Mouse (Mus musculus): ENCODE results near the gene Lrba. TPM values are rescaled to one million over a fixed set of nuclear protein-coding genes. Genes with fewer than 3 reads are reported as not detected.

Lrba gene
- total RNA-seq, 2 experiments from 2014 or later, result 17.0 to 18.4 TPM

DNA sequence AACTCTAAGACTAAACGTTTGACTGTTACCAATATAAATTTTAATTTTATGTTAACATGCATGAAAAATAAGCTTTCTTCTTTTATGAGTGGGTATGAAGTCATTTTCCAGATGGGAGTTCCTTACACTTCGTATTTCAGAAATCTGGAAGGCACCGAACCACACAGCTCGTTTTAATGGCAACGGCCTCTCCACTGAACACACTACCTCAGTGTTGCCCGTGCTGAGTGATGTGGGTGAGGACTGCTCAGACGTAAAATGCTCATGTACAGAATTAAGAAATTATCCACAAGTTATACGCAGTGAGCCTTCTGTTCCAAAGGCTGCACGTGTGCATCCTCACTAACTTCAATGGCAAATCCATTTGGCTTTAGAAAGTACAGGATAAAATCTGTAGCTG is 582.4 kb downstream of the Lrba start:
- intact Hi-C loops (cut with DNase I; ENCODE audit: low total_unique reads), result no loop called here

DNA sequence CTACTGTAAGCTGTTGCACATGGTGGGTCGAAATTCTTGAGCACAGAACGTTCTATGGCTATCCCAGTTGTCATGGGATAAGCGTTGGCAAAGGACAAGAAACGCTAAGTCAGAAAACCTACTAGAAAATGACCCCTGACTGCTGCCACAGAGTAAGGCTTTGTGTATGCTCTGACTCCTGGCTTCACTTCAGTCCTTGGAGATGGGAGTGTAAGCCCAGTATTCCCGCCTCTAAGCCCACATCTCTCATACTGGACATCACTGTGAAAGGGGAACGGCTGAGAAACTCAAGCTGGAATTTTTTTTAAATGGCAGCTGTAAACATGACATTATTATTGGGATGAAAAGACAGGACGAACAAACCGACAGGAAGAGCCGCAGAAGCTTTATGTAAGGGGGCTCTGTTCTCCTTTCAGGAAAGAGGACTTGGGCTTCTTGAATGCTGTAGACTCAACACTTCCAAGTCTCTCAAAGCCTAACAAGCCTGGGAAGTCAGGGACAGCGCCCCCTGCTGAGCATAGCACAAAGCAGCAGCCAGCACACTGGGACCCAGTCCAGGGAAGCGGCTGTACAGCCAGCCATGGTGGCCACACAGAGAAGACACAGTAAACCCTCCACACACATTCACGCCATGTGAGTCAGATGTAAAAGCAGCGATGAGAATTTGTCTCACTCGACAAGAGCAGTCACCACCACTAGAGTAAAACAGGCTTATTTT is 583.4 kb downstream of the Lrba start:
- DNase-seq, result peak; percentile 26
- intact Hi-C loops (cut with DNase I; ENCODE audit: low total_unique reads), result no loop called here

More for the DNA sequence above, 582.4 kb downstream of the Lrba start:
- no peak for DNase-seq

DNA sequence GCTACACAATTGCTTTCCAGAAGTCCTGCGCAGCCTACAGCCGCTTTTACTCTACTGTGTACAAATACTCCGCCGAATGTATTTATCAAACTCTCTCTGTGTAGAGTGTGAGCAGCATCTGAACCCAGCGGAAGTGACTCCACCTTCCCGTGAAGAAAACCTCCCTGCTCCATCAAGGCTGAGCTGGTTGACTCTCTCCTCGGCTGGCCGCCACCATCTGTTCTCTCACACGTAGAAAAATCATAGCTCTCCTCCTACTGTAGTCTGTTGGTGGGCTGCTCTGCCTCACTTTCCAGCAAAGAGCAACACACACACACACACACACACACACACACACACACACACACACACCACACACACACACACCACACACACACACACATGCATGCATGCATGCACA is 584.7 kb downstream of the Lrba start:
- DNase-seq, result no peak
- intact Hi-C loops (cut with DNase I; ENCODE audit: low total_unique reads), result no loop called here

DNA sequence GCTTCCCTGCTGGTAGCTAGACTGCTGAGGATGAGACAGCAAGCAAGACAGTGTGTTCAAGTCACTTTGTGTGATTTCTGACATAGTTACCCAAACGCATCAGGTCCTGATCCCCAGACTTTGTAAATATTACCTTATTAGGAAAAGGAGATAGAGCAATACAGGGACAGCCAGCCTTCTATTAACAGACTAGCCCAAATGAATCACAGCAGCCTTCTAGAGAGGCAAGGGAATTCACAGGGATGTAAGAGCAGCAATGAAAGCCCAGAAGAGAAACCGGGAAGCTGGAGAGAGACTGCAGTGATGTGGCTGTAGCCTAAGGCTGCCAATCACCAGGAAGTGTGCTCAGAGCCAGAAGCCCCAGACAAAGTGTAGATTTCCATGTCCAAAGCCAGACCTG is 585.2 kb downstream of the Lrba start:
- intact Hi-C loops (cut with DNase I; ENCODE audit: low total_unique reads), result no loop called here
- no peak for DNase-seq

DNA sequence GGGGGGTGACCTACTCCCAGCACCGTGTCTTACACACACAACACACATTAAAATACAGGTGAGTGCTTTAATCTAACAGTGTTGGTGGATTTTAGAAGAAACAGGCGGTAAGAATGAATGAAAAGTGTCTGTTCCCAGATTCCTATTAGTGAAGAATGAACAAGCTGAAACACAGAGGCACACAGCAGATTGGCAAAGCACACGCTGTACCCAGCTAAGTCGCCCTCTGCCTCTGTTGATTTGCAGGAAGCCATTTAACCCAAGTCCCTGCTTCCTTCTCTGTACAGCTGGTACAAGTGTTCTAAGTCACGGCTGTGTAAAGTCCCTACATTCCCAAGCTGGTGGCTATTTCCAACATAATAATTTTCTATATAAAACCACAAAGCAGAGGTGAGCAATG is 586.4 kb downstream of the Lrba start:
- DNase-seq, result no peak
- intact Hi-C loops (cut with DNase I; ENCODE audit: low total_unique reads), result no loop called here

DNA sequence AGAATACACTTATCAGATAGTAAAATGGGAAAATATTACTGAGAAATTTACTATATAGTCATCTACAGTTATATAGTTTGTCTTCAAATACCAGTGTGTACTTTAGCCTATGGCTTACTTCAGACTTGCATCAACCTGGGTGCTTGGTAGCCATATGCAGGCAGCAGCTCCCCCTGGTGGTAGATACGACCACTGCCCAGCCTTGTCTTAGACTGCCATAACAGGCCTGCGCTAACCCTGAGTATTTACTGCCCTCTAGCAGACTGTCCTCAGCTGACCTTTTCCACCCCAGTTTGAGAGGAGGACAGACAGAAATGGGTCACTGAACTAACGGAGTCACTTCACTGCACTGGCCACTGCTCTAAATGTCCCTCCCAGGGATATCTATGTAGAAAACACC is 588.2 kb downstream of the Lrba start:
- intact Hi-C loops (cut with DNase I; ENCODE audit: low total_unique reads), result no loop called here

DNA sequence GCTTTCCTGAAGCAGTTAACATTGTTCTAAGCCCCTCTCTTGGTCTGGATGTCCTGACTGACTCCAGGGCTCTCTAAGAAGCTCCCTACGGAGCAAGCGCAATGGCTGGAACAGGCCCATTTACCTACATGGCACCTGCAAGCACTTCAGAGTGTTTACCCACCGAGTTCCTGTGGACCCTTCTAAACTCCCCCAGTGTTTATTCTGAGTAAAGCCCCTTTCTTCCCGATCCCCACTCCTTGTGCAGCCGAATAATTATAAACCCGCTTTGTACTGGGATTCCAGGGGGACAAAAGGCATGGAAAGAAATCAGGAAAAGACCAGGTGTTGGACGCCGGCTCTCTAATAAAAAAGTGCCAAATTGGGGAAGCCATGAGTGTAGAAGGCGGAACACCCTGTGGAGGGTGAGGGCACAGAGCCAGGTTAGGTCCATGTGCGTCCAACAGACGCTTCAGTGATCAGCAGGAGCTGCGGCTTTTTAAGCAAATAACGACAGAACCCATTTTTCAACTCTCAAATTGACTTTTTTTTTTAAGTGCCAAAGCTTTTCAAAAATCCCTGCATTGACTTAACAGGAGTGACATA is 593.6 kb downstream of the Lrba start:
- intact Hi-C loops (cut with DNase I; ENCODE audit: low total_unique reads), result no loop called here
- DNase-seq, result no peak

More for the DNA sequence above, 588.2 kb downstream of the Lrba start:
- DNase-seq, result peak; percentile 76

GRCm38 (mm10) chr3:86819372-86819771 is 594.9 kb downstream of the Lrba start:
- DNase-seq, result no peak
- intact Hi-C loops (cut with DNase I; ENCODE audit: low total_unique reads), result no loop called here

GRCm38 (mm10) chr3:86820344-86820743 is 595.9 kb downstream of the Lrba start:
- intact Hi-C loops (cut with DNase I; ENCODE audit: low total_unique reads), result no loop called here
- no peak for DNase-seq

GRCm38 (mm10) chr3:86821383-86821782 is 596.9 kb downstream of the Lrba start:
- intact Hi-C loops (cut with DNase I; ENCODE audit: low total_unique reads), result no loop called here
- no peak for DNase-seq

- no peak for DNase-seq
- intact Hi-C loops (cut with DNase I; ENCODE audit: low total_unique reads), result no loop called here
Measured at GRCm38 (mm10) chr3:86827506-86827905, 603.0 kb downstream of the Lrba start.

DNA sequence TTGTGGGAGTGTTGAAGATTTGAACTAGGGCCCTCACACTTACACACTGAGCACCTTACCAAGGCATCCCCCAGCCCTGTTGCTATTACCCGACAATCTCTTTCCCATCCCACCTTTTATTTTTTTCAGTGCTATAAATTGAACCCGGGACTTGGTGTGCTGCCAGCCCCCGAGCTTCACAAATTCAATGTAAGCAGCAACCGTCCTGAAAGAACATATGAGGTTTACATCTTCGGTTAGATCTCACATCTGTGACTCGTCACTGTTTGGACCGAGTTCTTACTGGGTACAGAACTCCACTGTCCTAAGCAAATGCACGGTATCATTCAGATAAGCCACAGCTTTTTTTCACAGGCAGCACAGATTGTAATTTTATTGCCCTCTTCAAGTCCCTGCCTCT is 607.6 kb downstream of the Lrba start:
- DNase-seq, result no peak
- intact Hi-C loops (cut with DNase I; ENCODE audit: low total_unique reads), result no loop called here

Other genes starting within 250 kb of the Lrba start
- gene Prss48, start 222.2 kb upstream of the Lrba start, total RNA-seq (2021), result not detected
- 100 to 1,000 TPM; 470 to 549 TPM for gene Rps3a1, start 82.0 kb upstream of the Lrba start, total RNA-seq (2021)

All from gastrocnemius, postnatal 14 days (tissue).